Mouse (Mus musculus): ENCODE data around the gene Pard3. TPM values are rescaled to one million over a fixed set of nuclear protein-coding genes. Genes with fewer than 3 reads are reported as not detected.

The Pard3 gene
- polyA plus RNA-seq, 1 experiment, result 10.4 TPM

DNA sequence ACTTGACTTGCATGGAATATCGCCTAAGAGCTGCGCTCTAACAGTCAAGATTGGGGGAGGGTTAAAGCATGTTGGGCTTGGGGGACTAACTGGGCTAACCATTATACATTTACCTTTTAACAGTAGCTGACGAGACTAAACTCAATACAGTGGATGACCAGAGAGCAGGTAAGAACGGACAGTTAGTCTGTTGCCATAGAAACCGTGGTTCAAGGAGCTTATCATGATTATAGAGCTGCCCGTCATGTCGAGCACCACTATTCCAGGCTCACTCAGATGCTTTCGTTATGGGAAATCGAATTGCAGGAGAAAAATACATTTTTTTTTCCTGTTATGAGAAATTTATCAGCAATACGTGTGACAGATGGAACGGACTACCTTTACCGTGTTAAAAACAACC is 346.9 kb downstream of the Pard3 start:
- WGBS, result 96% methylated on average over 12 of the region's 12 CpGs
- Histone ChIP-seq H3K4me3 (ENCODE audit: control insufficient read depth, insufficient read depth, low read length) (no peak overlapping the region), H3K36me3 (ENCODE audit: control insufficient read depth, insufficient read depth, low read length) (no peaks in the 10 kb centered on the region), H3K4me1 (replicated peaks; ENCODE audit: control insufficient read depth, insufficient read depth, low read length) (no peaks in the 10 kb centered on the region), H3K27me3 (ENCODE audit: control insufficient read depth, insufficient read depth, low read length) (no peaks in the 10 kb centered on the region), H3K27ac (ENCODE audit: control insufficient read depth, insufficient read depth, low read length) (no peak overlapping the region)
- DNase-seq, result no peak
- TF ChIP-seq POLR2A (IDR thresholded peaks at IDR 0.05; ENCODE audit: control insufficient read depth, extremely low read depth, insufficient read depth, low read length, poor library complexity) (no peak), CTCF (IDR thresholded peaks at IDR 0.05; ENCODE audit: borderline replicate concordance, control insufficient read depth, extremely low read depth, insufficient read depth, low read length, poor library complexity) (no peak)

DNA sequence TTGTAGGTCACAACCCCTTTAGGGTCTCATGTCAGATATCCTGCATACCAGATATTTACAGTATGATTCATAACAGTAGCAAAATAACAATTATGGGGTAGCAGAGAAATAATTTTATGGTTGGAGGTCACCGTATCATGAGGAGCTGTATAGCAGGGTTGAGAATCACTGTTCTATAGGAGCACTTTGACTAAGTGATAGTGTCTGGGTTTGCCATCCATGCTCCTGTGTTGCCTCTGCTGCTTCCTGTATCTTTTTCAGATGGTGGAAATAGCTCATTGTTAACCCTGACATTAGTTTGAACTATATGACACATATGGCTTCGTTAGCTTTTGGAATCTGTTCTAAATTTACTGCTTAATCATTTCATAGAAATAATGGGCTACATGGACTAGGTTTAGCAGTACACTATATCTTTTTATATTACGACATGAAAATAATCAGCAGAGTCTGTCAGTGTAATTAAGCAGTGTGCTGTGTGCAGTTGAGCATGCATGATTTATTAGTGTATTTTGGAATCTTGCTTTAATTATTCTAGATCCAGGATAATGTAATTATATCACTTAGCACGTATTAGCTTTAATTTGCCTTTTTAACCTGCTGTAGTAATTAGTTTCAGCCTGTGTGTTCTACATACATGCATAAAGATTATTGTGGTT is 347.6 kb downstream of the Pard3 start:
- Histone ChIP-seq H3K4me3 (ENCODE audit: control insufficient read depth, insufficient read depth, low read length) (no peak overlapping the region), H3K27ac (ENCODE audit: control insufficient read depth, insufficient read depth, low read length) (no peak overlapping the region), H3K4me1 (replicated peaks; ENCODE audit: control insufficient read depth, insufficient read depth, low read length) (no peaks in the 10 kb centered on the region), H3K27me3 (ENCODE audit: control insufficient read depth, insufficient read depth, low read length) (no peaks in the 10 kb centered on the region), H3K36me3 (ENCODE audit: control insufficient read depth, insufficient read depth, low read length) (no peaks in the 10 kb centered on the region)
- DNase-seq, result no peak
- TF ChIP-seq POLR2A (IDR thresholded peaks at IDR 0.05; ENCODE audit: control insufficient read depth, extremely low read depth, insufficient read depth, low read length, poor library complexity) (no peak), CTCF (IDR thresholded peaks at IDR 0.05; ENCODE audit: borderline replicate concordance, control insufficient read depth, extremely low read depth, insufficient read depth, low read length, poor library complexity) (no peak)
- WGBS, result 94% methylated on average over 4 of the region's 4 CpGs

DNA sequence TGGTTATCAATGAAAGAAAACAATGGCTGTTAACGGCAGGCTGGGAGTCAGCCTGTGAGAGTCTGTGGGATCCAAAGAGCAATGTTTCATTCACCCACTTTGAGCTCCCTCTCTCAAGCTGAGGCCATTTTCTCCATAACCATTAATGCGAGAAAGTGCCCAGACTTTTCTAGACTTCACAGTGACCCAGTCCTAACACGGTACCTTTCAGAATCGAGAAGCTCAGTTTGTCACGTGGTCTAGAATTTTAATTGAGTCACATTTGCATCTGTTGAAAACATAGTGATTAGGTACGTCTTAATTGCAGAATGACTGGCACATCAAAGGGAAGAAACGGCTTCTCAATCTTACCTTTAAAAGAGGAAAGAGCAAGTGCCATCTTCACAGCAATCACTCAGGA is 359.3 kb downstream of the Pard3 start:
- TF ChIP-seq CTCF (IDR thresholded peaks at IDR 0.05; ENCODE audit: borderline replicate concordance, control insufficient read depth, extremely low read depth, insufficient read depth, low read length, poor library complexity) (no peak), POLR2A (IDR thresholded peaks at IDR 0.05; ENCODE audit: control insufficient read depth, extremely low read depth, insufficient read depth, low read length, poor library complexity) (no peak)
- H3K27ac ChIP-seq (ENCODE audit: control insufficient read depth, insufficient read depth, low read length), result no peak overlapping the region
- no peaks in the 10 kb centered on the region for H3K4me1 ChIP-seq (replicated peaks; ENCODE audit: control insufficient read depth, insufficient read depth, low read length)
- H3K27me3 ChIP-seq (ENCODE audit: control insufficient read depth, insufficient read depth, low read length), result no peaks in the 10 kb centered on the region
- DNase-seq, result no peak
- H3K36me3 ChIP-seq (ENCODE audit: control insufficient read depth, insufficient read depth, low read length), result no peaks in the 10 kb centered on the region
- no peak overlapping the region for H3K4me3 ChIP-seq (ENCODE audit: control insufficient read depth, insufficient read depth, low read length)
- WGBS, result 83% methylated on average over 7 of the region's 7 CpGs

DNA sequence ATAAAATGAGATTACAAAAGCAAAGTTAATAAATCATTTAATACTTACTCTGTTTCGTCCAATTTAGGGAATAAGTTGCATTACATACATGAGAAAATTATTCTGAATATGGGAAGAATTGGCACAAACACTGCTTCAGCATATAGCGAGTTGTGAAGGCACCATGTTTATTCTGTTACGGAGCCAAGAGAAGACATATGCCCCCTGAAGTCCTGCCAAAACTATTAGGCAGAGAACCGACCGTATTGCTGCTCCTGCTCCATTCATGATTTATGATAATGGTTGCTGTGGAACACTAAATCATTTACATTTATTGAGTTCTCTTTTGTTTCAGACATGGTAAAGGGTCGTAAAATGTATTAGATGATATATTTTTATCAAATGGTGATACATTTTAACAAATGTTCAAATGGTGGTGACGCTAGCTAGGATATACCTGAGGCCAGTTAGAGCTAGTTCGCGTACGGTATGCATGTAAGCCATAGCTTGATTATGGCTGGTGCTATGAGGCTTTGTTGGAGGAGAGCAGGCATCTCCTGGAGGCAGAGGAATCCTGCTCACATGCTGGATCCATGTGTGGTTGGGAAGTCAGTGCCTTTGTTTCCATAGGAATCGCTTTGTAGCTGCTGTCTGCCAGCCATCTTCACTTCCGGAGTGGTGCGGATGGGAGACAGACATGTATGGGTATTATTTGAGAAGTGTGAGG is 360.7 kb downstream of the Pard3 start:
- no peak for DNase-seq
- H3K27me3 ChIP-seq (ENCODE audit: control insufficient read depth, insufficient read depth, low read length), result no peaks in the 10 kb centered on the region
- no peak overlapping the region for H3K4me3 ChIP-seq (ENCODE audit: control insufficient read depth, insufficient read depth, low read length)
- H3K27ac ChIP-seq (ENCODE audit: control insufficient read depth, insufficient read depth, low read length), result no peak overlapping the region
- 96% methylated on average over 13 of the region's 13 CpGs for whole genome bisulfite sequencing
- no peaks in the 10 kb centered on the region for H3K4me1 ChIP-seq (replicated peaks; ENCODE audit: control insufficient read depth, insufficient read depth, low read length)
- TF ChIP-seq CTCF (IDR thresholded peaks at IDR 0.05; ENCODE audit: borderline replicate concordance, control insufficient read depth, extremely low read depth, insufficient read depth, low read length, poor library complexity) (no peak), POLR2A (IDR thresholded peaks at IDR 0.05; ENCODE audit: control insufficient read depth, extremely low read depth, insufficient read depth, low read length, poor library complexity) (no peak)
- H3K36me3 ChIP-seq (ENCODE audit: control insufficient read depth, insufficient read depth, low read length), result no peaks in the 10 kb centered on the region

DNA sequence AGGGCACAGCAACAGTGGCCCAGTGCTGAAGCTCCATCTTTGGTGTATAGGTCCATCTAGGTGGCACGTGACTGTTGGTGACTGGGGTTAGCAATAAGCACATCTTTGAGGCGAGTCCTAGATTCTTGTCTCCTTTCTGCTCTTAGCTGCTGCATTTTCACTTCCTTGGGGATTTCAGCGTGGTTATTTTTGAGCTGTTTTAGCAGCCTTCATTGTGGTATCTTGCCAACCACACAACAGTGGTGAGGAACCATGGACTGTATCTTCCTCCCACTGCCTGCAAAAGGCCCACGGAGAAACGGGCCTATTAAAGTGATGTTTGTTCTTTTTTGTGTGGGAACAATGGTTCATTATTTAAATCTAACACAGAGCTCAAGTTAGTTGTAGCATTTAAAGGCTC is 363.2 kb downstream of the Pard3 start:
- TF ChIP-seq POLR2A (IDR thresholded peaks at IDR 0.05; ENCODE audit: control insufficient read depth, extremely low read depth, insufficient read depth, low read length, poor library complexity) (no peak), CTCF (IDR thresholded peaks at IDR 0.05; ENCODE audit: borderline replicate concordance, control insufficient read depth, extremely low read depth, insufficient read depth, low read length, poor library complexity) (no peak)
- Histone ChIP-seq H3K27ac (ENCODE audit: control insufficient read depth, insufficient read depth, low read length) (no peak overlapping the region), H3K4me1 (replicated peaks; ENCODE audit: control insufficient read depth, insufficient read depth, low read length) (no peaks in the 10 kb centered on the region), H3K4me3 (ENCODE audit: control insufficient read depth, insufficient read depth, low read length) (no peak overlapping the region), H3K27me3 (ENCODE audit: control insufficient read depth, insufficient read depth, low read length) (no peaks in the 10 kb centered on the region), H3K36me3 (ENCODE audit: control insufficient read depth, insufficient read depth, low read length) (no peaks in the 10 kb centered on the region)
- no peak for DNase-seq
- 11% methylated on average over 5 of the region's 5 CpGs for WGBS

DNA sequence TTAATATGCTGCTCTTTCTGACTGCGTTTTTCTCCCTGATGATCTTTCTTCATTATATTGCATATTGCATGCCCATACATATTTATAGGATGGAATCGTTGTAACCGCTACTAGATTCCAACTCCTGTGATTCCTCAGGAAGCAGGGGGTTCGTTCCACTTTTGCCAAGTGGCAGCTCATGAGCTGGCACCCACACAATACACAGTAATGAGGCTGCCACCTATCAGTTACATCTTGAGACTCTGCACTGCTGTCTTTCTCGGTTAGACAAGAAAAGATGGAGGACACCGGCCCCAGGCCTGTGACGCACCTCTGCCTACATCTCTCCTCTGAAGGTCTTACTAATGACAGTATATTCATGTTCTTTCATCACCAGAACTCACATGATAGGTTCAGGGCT is 364.3 kb downstream of the Pard3 start:
- H3K27ac ChIP-seq (ENCODE audit: control insufficient read depth, insufficient read depth, low read length), result no peak overlapping the region
- no peak for DNase-seq
- H3K36me3 ChIP-seq (ENCODE audit: control insufficient read depth, insufficient read depth, low read length), result no peaks in the 10 kb centered on the region
- TF ChIP-seq CTCF (IDR thresholded peaks at IDR 0.05; ENCODE audit: borderline replicate concordance, control insufficient read depth, extremely low read depth, insufficient read depth, low read length, poor library complexity), result no peak
- no peak for TF ChIP-seq POLR2A (IDR thresholded peaks at IDR 0.05; ENCODE audit: control insufficient read depth, extremely low read depth, insufficient read depth, low read length, poor library complexity)
- H3K4me3 ChIP-seq (ENCODE audit: control insufficient read depth, insufficient read depth, low read length), result no peak overlapping the region
- WGBS, result 97% methylated on average over 7 of the region's 7 CpGs
- H3K27me3 ChIP-seq (ENCODE audit: control insufficient read depth, insufficient read depth, low read length), result no peaks in the 10 kb centered on the region
- no peaks in the 10 kb centered on the region for H3K4me1 ChIP-seq (replicated peaks; ENCODE audit: control insufficient read depth, insufficient read depth, low read length)
